Mouse (Mus musculus): ENCODE measurements at regions not wholly inside any gene's neighbourhood (a gene's known extent, or its start where the extent isn't known, plus 50 kb on each side); places are given as distances from the start of the nearest gene placed in this dataset.

- DNase-seq (ENCODE audit: low spot score), result no peak
Observed at GRCm38 (mm10) chr12:58441962-58442361, 172.9 kb upstream of the Clec14a start.

GRCm38 (mm10) chr12:58440666-58441065 is 171.6 kb upstream of the Clec14a start:
- no peak for DNase-seq (ENCODE audit: low spot score)

- no peak for DNase-seq (ENCODE audit: low spot score)
Observed at GRCm38 (mm10) chr12:58437031-58437430, 167.9 kb upstream of the Clec14a start.

GRCm38 (mm10) chr12:58434504-58434903 is 165.4 kb upstream of the Clec14a start:
- no peak for DNase-seq (ENCODE audit: low spot score)

GRCm38 (mm10) chr12:58429929-58430328 is 160.8 kb upstream of the Clec14a start:
- no peak for DNase-seq (ENCODE audit: low spot score)

GRCm38 (mm10) chr12:58426758-58427157 is 157.7 kb upstream of the Clec14a start:
- DNase-seq (ENCODE audit: low spot score), result no peak

GRCm38 (mm10) chr12:58425961-58426360 is 156.9 kb upstream of the Clec14a start:
- DNase-seq (ENCODE audit: low spot score), result no peak

GRCm38 (mm10) chr12:58423581-58423980 is 154.5 kb upstream of the Clec14a start:
- DNase-seq (ENCODE audit: low spot score), result no peak

- no peak for DNase-seq (ENCODE audit: low spot score)
Observed at GRCm38 (mm10) chr12:58401904-58402303, 132.8 kb upstream of the Clec14a start.

- DNase-seq (ENCODE audit: low spot score), result no peak
Observed at GRCm38 (mm10) chr12:58360258-58360657, 91.2 kb upstream of the Clec14a start.

GRCm38 (mm10) chr12:58334163-58334562 is 65.1 kb upstream of the Clec14a start:
- no peak for DNase-seq (ENCODE audit: low spot score)

GRCm38 (mm10) chr12:58329913-58330312 is 60.8 kb upstream of the Clec14a start:
- DNase-seq (ENCODE audit: low spot score), result no peak

- no peak for DNase-seq (ENCODE audit: low spot score)
Observed at GRCm38 (mm10) chr12:58323953-58324352, 54.9 kb upstream of the Clec14a start.
